Mouse (Mus musculus) adrenal gland, postnatal 14 days (tissue): ENCODE measurements around the gene Thrb. TPM values are rescaled to one million over a fixed set of nuclear protein-coding genes. Genes with fewer than 3 reads are reported as not detected.

Source experiments
- DNase-seq: peaks from one replicate; pipeline ENCODE4 v3.0.0; 2021; ENCODE audit warnings: mixed read lengths
- total RNA-seq: library from RNA; stranded (reverse); gene quantifications from 2 replicates; pipeline ENCODE4 v1.2.3, GENCODE M21; 2021

Thrb gene
- total RNA-seq, 1 experiment from 2014 or later: 56.0 TPM

DNA sequence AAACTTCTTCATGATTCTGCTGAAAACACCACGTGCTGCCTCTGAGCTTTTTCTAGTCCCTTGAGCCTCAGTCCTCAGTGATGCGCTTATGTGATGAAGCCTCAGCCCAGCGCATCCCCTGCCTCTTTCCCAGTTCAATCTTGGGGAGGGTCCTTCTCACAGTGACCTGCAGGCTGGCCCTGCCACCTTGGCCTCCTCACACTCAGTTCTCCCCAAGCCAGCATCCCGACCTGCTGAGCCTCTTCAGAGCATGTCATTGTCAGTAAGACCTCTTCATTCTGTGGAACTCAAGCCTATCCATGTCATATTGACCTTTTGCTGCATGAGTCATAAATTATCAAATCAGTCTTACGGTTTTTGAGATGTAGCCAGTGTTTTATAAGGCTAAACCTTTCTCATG, 376.5 kb downstream of the Thrb start:
- no peak for DNase-seq

- no peak for DNase-seq
These were observed 402.2 kb downstream of the Thrb start for GRCm38 (mm10) chr14:18062082-18062772.
